Comparison of ENCODE assay signal across 29 mouse cellular contexts in the genomic region with DNA sequence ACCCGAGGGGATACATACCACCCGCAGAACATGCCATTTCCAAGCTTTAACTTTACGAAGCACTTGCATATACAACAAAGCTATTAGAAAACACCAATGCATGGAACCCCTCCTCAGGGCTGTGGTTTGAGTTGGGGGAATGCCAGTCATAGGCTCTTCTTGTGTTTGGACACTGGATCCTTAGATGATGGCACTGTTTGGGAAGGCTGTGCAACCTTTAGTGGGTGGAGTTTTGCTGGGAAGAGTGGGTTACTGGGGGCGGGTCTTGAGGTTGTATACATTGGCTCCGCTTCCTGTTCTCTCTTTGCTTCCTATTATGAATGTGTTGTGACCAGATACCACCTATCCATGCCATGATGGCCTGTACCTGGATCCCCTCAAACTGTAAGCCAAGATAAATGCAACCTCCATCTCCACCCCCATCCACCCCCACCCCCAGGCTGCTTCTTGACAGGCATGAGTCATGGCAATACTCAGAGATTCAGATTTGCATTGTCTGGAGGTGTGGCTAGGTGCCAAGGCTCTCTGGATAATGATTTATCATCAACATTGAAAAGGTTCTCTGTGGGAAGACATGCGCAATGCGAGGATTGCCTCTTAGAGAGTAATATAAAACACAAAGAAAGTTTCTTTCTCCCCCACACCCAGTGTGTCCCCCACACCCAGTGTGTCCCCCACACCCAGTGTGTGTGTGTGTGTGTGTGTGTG.
DNase-seq lines count a peak whose midpoint lies in the region; ATAC-seq lines count a peak whose summit lies in the region.
"Had no signal": no experiment of that assay in that cellular context is flagged by ENCODE, and none has a peak within 500 bp of the region (broad histone marks: within the 10 kb centered on the region; RNA-seq: fewer than 3 reads in every experiment).

No protein-coding gene starts in this region.

- ATAC-seq in intestine, embryonic 15.5 days = peak; percentile 32; the same call in 1 of the 2 replicates
- no peak for ATAC-seq in intestine, embryonic 16.5 days
- 0 out of 2 replicates have a peak, but pooled peaks have one; percentile 44 for ATAC-seq in midbrain, embryonic 13.5 days
- no peak for ATAC-seq in midbrain, embryonic 14.5 days (ENCODE audit: low FRiP score, low TSS enrichment)
- peak; percentile 65; the same call in 1 of the 2 replicates for ATAC-seq in limb, embryonic 15.5 days (ENCODE audit: insufficient number of reproducible peaks, low FRiP score, low TSS enrichment, low read depth)
- ATAC-seq: activated CD4-positive, CD25-positive, alpha-beta regulatory T cell, adult 4 months; forebrain, postnatal 0 days; inflammation-experienced regulatory T-cells, adult 6 months; lung, postnatal 0 days had no signal

- WGBS in intestine, embryonic 15.5 days = 91% methylated on average over 7 of the region's 7 CpGs
- WGBS in intestine, embryonic 16.5 days = 88% methylated on average over 7 of the region's 7 CpGs
- WGBS in midbrain, embryonic 13.5 days = 95% methylated on average over 7 of the region's 7 CpGs
- 94% methylated on average over 7 of the region's 7 CpGs for WGBS in midbrain, embryonic 14.5 days
- WGBS in limb, embryonic 15.5 days = 81% methylated on average over 7 of the region's 7 CpGs

- H3K9me3 ChIP-seq in intestine, embryonic 15.5 days = no peaks in the 10 kb centered on the region
- H3K9me3 ChIP-seq in intestine, embryonic 16.5 days (ENCODE audit: control insufficient read depth, low read length) = peaks cover 5% of the 10 kb centered on the region; the same call in 1 of the 2 replicates
- H3K9me3 ChIP-seq in midbrain, embryonic 13.5 days = no peaks in the 10 kb centered on the region
- no peaks in the 10 kb centered on the region for H3K9me3 ChIP-seq in midbrain, embryonic 14.5 days (ENCODE audit: control insufficient read depth, low read length)
- H3K9me3 ChIP-seq in limb, embryonic 15.5 days = 0 out of 2 replicates have a peak, but pooled peaks cover 3% of the 10 kb centered on the region
- H3K9me3 ChIP-seq: hindbrain, embryonic 10.5 days; hindbrain, embryonic 15.5 days; liver, embryonic 13.5 days; midbrain, embryonic 15.5 days had no signal

- DNase-seq in midbrain, embryonic 14.5 days = no peak
- DNase-seq in NIH3T3 (ENCODE audit: low read depth) = peak; percentile 43
- no peak for DNase-seq in right cerebral cortex, postnatal 4 days
- DNase-seq in embryo, embryonic 9.5 days (ENCODE audit: extremely low spot score) = no peak
- DNase-seq: adrenal gland, adult 2 months; cerebellum, adult 18-20 months; cerebellum, postnatal 10 days; forebrain, postnatal 0 days; heart, postnatal 14 days; layer of hippocampus, adult 9-11 months; liver, embryonic 13.5 days; lung, adult 18-20 months; lung, postnatal 4 days; right cerebral cortex, postnatal 25 days; spleen, adult 18-20 months; thymus, postnatal 14 days had no signal

- H3K4me1 ChIP-seq in intestine, embryonic 15.5 days (replicated peaks) = peaks cover 7% of the 10 kb centered on the region
- H3K4me1 ChIP-seq in intestine, embryonic 16.5 days (ENCODE audit: control insufficient read depth, insufficient read depth, low read length) = peaks cover 9% of the 10 kb centered on the region
- peaks cover 14% of the 10 kb centered on the region for H3K4me1 ChIP-seq in midbrain, embryonic 13.5 days (replicated peaks)
- peaks cover 9% of the 10 kb centered on the region; the same call in 1 of the 2 replicates for H3K4me1 ChIP-seq in midbrain, embryonic 14.5 days (ENCODE audit: control insufficient read depth, insufficient read depth, low read length)
- 0 out of 2 replicates have a peak, but pooled peaks cover 7% of the 10 kb centered on the region for H3K4me1 ChIP-seq in limb, embryonic 15.5 days
- H3K4me1 ChIP-seq: megakaryocyte, embryonic 14.5 days had no signal

- no peak overlapping the region for H3K27ac ChIP-seq in intestine, embryonic 15.5 days
- no peak overlapping the region for H3K27ac ChIP-seq in intestine, embryonic 16.5 days (ENCODE audit: low read length)
- H3K27ac ChIP-seq in midbrain, embryonic 13.5 days = no peak overlapping the region
- no peak overlapping the region for H3K27ac ChIP-seq in midbrain, embryonic 14.5 days (replicated peaks; ENCODE audit: low read depth, low read length)
- H3K27ac ChIP-seq in limb, embryonic 15.5 days = no peak overlapping the region
- H3K27ac ChIP-seq: hindbrain, embryonic 15.5 days; liver, embryonic 13.5 days; midbrain, embryonic 15.5 days had no signal

- no peaks in the 10 kb centered on the region for H3K36me3 ChIP-seq in intestine, embryonic 15.5 days
- no peaks in the 10 kb centered on the region for H3K36me3 ChIP-seq in intestine, embryonic 16.5 days (ENCODE audit: control insufficient read depth, insufficient read depth, low read length)
- no peaks in the 10 kb centered on the region for H3K36me3 ChIP-seq in midbrain, embryonic 13.5 days
- no peaks in the 10 kb centered on the region for H3K36me3 ChIP-seq in midbrain, embryonic 14.5 days (ENCODE audit: control insufficient read depth, insufficient read depth, low read length)
- no peaks in the 10 kb centered on the region for H3K36me3 ChIP-seq in limb, embryonic 15.5 days
- H3K36me3 ChIP-seq: G1E; hindbrain, embryonic 10.5 days; hindbrain, embryonic 15.5 days; liver, embryonic 13.5 days; midbrain, embryonic 15.5 days had no signal

- no peaks in the 10 kb centered on the region for H3K27me3 ChIP-seq in intestine, embryonic 15.5 days (replicated peaks)
- H3K27me3 ChIP-seq in intestine, embryonic 16.5 days (replicated peaks; ENCODE audit: control insufficient read depth, insufficient read depth, low read length) = no peaks in the 10 kb centered on the region
- H3K27me3 ChIP-seq in midbrain, embryonic 13.5 days = no peaks in the 10 kb centered on the region
- H3K27me3 ChIP-seq in midbrain, embryonic 14.5 days (ENCODE audit: control insufficient read depth, insufficient read depth, low read length) = no peaks in the 10 kb centered on the region
- H3K27me3 ChIP-seq in limb, embryonic 15.5 days = no peaks in the 10 kb centered on the region
- H3K27me3 ChIP-seq: CH12.LX; hindbrain, embryonic 15.5 days; liver, embryonic 13.5 days; megakaryocyte, embryonic 14.5 days; midbrain, embryonic 15.5 days had no signal

- H3K4me2 ChIP-seq in intestine, embryonic 15.5 days (replicated peaks) = no peak overlapping the region
- H3K4me2 ChIP-seq in intestine, embryonic 16.5 days (ENCODE audit: low read depth, low read length) = no peak overlapping the region
- no peak overlapping the region for H3K4me2 ChIP-seq in midbrain, embryonic 13.5 days (replicated peaks)
- no peak overlapping the region for H3K4me2 ChIP-seq in midbrain, embryonic 14.5 days (ENCODE audit: low read length)
- H3K4me2 ChIP-seq in limb, embryonic 15.5 days = no peak overlapping the region
- H3K4me2 ChIP-seq: hindbrain, embryonic 15.5 days; liver, embryonic 13.5 days; midbrain, embryonic 15.5 days had no signal

- no peak overlapping the region for H3K4me3 ChIP-seq in intestine, embryonic 15.5 days (replicated peaks)
- H3K4me3 ChIP-seq in intestine, embryonic 16.5 days (ENCODE audit: low read length) = no peak overlapping the region
- H3K4me3 ChIP-seq in midbrain, embryonic 13.5 days (replicated peaks) = no peak overlapping the region
- H3K4me3 ChIP-seq in midbrain, embryonic 14.5 days (replicated peaks; ENCODE audit: low read depth, low read length) = no peak overlapping the region
- H3K4me3 ChIP-seq in limb, embryonic 15.5 days = no peak overlapping the region
- H3K4me3 ChIP-seq: hindbrain, embryonic 10.5 days; hindbrain, embryonic 15.5 days; liver, embryonic 13.5 days; megakaryocyte, embryonic 14.5 days; midbrain, embryonic 15.5 days had no signal

- no peak overlapping the region for H3K9ac ChIP-seq in intestine, embryonic 15.5 days
- no peak overlapping the region for H3K9ac ChIP-seq in intestine, embryonic 16.5 days (ENCODE audit: low read depth, low read length)
- no peak overlapping the region for H3K9ac ChIP-seq in midbrain, embryonic 13.5 days (replicated peaks)
- H3K9ac ChIP-seq in midbrain, embryonic 14.5 days (replicated peaks; ENCODE audit: low read length) = no peak overlapping the region
- no peak overlapping the region for H3K9ac ChIP-seq in limb, embryonic 15.5 days
- H3K9ac ChIP-seq: forebrain, postnatal 0 days; hindbrain, embryonic 15.5 days; liver, embryonic 13.5 days; midbrain, embryonic 15.5 days had no signal

Comparison
In these comparisons a context has a peak if more than half of its experiments do, and no peak if none do; other contexts are left out.
1. ATAC-seq: peak in intestine, embryonic 15.5 days (single experiment), midbrain, embryonic 13.5 days (single experiment) and limb, embryonic 15.5 days (single experiment); none in intestine, embryonic 16.5 days (single experiment) and midbrain, embryonic 14.5 days (single experiment).